ENCODE assay signal across 22 mouse cellular contexts in genomic region chr13:103409286-103409685, GRCm38 (mm10).
DNase-seq lines count a peak whose midpoint lies in the region; TF ChIP-seq lines count a peak whose summit lies in the region.
"Had no signal": no experiment of that assay in that cellular context is flagged by ENCODE, and none has a peak within 500 bp of the region (broad histone marks: within the 10 kb centered on the region; RNA-seq: fewer than 3 reads in every experiment).

No protein-coding gene starts in this region.

- TF ChIP-seq POLR2A in myocyte (IDR thresholded peaks at IDR 0.05; ENCODE audit: insufficient read length, low read depth): no peak

- no peak overlapping the region for H3ac ChIP-seq in C2C12 (ENCODE audit: control insufficient read depth, insufficient read length, low read depth)
- no peak overlapping the region for H3ac ChIP-seq in myocyte (ENCODE audit: control insufficient read depth, insufficient read length)

- peak; percentile 12 for DNase-seq in gastrocnemius, adult 18-20 months (ENCODE audit: low spot score)
- DNase-seq in gastrocnemius, postnatal 10 days: no peak
- DNase-seq in heart, adult 9 months (ENCODE audit: low spot score in 2 of 2): peak; percentile 18 to 35
- DNase-seq in heart, postnatal 36 days: no peak
- DNase-seq in kidney, adult 8-10 months: no peak
- DNase-seq: adrenal gland, postnatal 14 days; B cell, adult 2 months; cerebellum, adult 11 months; cerebellum, adult 9-11 months; gastrocnemius, postnatal 25 days; kidney, postnatal 25 days; layer of hippocampus, postnatal 36 days; liver, embryonic 13.5 days; lung, embryonic 14.5 days; right cerebral cortex, postnatal 14 days had no signal

- H3K79me3 ChIP-seq in C2C12 (ENCODE audit: low read depth): no peaks in the 10 kb centered on the region

- intact Hi-C loops in heart, postnatal 36 days (cut with DNase I): no loop called here

- TF ChIP-seq CTCF in C2C12 (IDR thresholded peaks at IDR 0.05; ENCODE audit: control insufficient read depth, insufficient read depth, insufficient read length): no peak

- H3K36me3 ChIP-seq in C2C12 (ENCODE audit: control insufficient read depth, insufficient read depth) (no peaks in the 10 kb centered on the region), myocyte (ENCODE audit: control insufficient read depth, insufficient read depth) (no peaks in the 10 kb centered on the region)
- H3K36me3 ChIP-seq: heart, embryonic 15.5 days; limb, embryonic 13.5 days; liver, embryonic 13.5 days; midbrain, embryonic 13.5 days had no signal

- H3K79me2 ChIP-seq in C2C12 (ENCODE audit: control insufficient read depth, insufficient read depth) (no peaks in the 10 kb centered on the region), myocyte (ENCODE audit: control insufficient read depth, insufficient read depth) (no peaks in the 10 kb centered on the region)

- H3K27me3 ChIP-seq in C2C12 (ENCODE audit: control insufficient read depth, insufficient read depth, insufficient read length): no peaks in the 10 kb centered on the region
- H3K27me3 ChIP-seq in myocyte (ENCODE audit: control insufficient read depth, insufficient read depth, insufficient read length): no peaks in the 10 kb centered on the region
- H3K27me3 ChIP-seq: forebrain, embryonic 13.5 days; heart, embryonic 15.5 days; limb, embryonic 13.5 days; liver, embryonic 13.5 days; midbrain, embryonic 13.5 days had no signal

- H3K4me2 ChIP-seq in myocyte (ENCODE audit: low read depth): peak overlapping the region; percentile 1
- H3K4me2 ChIP-seq: forebrain, embryonic 13.5 days; heart, embryonic 15.5 days; limb, embryonic 13.5 days; liver, embryonic 13.5 days; lung, embryonic 14.5 days; midbrain, embryonic 13.5 days had no signal

- H3K4me3 ChIP-seq in C2C12 (ENCODE audit: insufficient read depth, poor library complexity, severe bottlenecking): no peak overlapping the region
- H3K4me3 ChIP-seq in myocyte: no peak overlapping the region
- H3K4me3 ChIP-seq: forebrain, embryonic 13.5 days; heart, embryonic 15.5 days; limb, embryonic 13.5 days; liver, embryonic 13.5 days; megakaryocyte, embryonic 14.5 days; midbrain, embryonic 13.5 days had no signal

TF ChIP-seq in C2C12, 6 proteins besides CTCF, POLR2A, EP300 and RAD21:
- TF ChIP-seq CEBPB (IDR thresholded peaks at IDR 0.05; ENCODE audit: low read depth) (peak; percentile 60), USF1 (IDR thresholded peaks at IDR 0.05; ENCODE audit: low read depth) (no peak)

TF ChIP-seq in myocyte, 11 proteins besides CTCF, POLR2A, EP300 and RAD21:
- TF ChIP-seq REST (IDR thresholded peaks at IDR 0.05; ENCODE audit: insufficient read depth, insufficient read length) (no peak), TCF3 (IDR thresholded peaks at IDR 0.05; ENCODE audit: insufficient read length, low read depth) (no peak), TCF12 (IDR thresholded peaks at IDR 0.05; ENCODE audit: insufficient read depth, poor library complexity, severe bottlenecking) (no peak), SRF (IDR thresholded peaks at IDR 0.05; ENCODE audit: control insufficient read depth, insufficient read length, low read depth) (no peak), MYOD1 (IDR thresholded peaks at IDR 0.05; ENCODE audit: control insufficient read depth in 1 of 3, insufficient read length in 2 of 3, low read depth in 2 of 3) (no peak), CEBPB (IDR thresholded peaks at IDR 0.05; ENCODE audit: insufficient read depth, poor library complexity, severe bottlenecking) (peak; percentile 52; the same call in 1 of the 2 replicates), MAX (IDR thresholded peaks at IDR 0.05; ENCODE audit: low read depth) (no peak)

Comparison
In these comparisons a context has a peak if more than half of its experiments do, and no peak if none do; other contexts are left out.
1. DNase-seq: peak in gastrocnemius, adult 18-20 months (single experiment) and heart, adult 9 months (2 of 2); none in gastrocnemius, postnatal 10 days (single experiment), heart, postnatal 36 days (0 of 2) and kidney, adult 8-10 months (0 of 2).